Mouse (Mus musculus) cerebral cortex, adult 2 months (tissue): ENCODE measurements around the gene Slc52a3.

ENCODE experiments used
- WGBS: fragments of 180-500 bp; shearing (Covaris S2); methylation state at CpG from one replicate; pipeline ENCODE4 v1.1.7; 2018; 5-methylcytosine and 5-hydroxymethylcytosine counted together

Gene Slc52a3

GRCm38 (mm10) chr2:151999669-152000290 is 3.5 kb downstream of the Slc52a3 start:
- WGBS: 38% methylated on average over 20 of the region's 20 CpGs

- WGBS: 53% methylated on average over 3 of the region's 3 CpGs
Observed at GRCm38 (mm10) chr2:152000291-152000679, 4.0 kb downstream of the Slc52a3 start.

- whole genome bisulfite sequencing: 80% methylated on average over 6 of the region's 6 CpGs
Observed at GRCm38 (mm10) chr2:152000735-152001134, 4.4 kb downstream of the Slc52a3 start.

GRCm38 (mm10) chr2:152002529-152002928 is 6.2 kb downstream of the Slc52a3 start:
- 80% methylated on average over 6 of the region's 6 CpGs for WGBS

GRCm38 (mm10) chr2:152007783-152008182 is 11.5 kb downstream of the Slc52a3 start:
- WGBS: 67% methylated on average over 10 of the region's 10 CpGs

- WGBS: 90% methylated on average over 15 of the region's 15 CpGs
Observed at GRCm38 (mm10) chr2:152009061-152009779, 12.9 kb downstream of the Slc52a3 start.

- 89% methylated on average over 9 of the region's 9 CpGs for WGBS
Observed at GRCm38 (mm10) chr2:152010251-152010650, 13.9 kb downstream of the Slc52a3 start.

GRCm38 (mm10) chr2:152010661-152011060 is 14.3 kb downstream of the Slc52a3 start:
- 91% methylated on average over 7 of the region's 7 CpGs for WGBS

GRCm38 (mm10) chr2:152011724-152012123 is 15.4 kb downstream of the Slc52a3 start:
- 70% methylated on average over 2 of the region's 2 CpGs for WGBS

- WGBS: 75% methylated on average over 4 of the region's 4 CpGs
Observed at GRCm38 (mm10) chr2:152012222-152012621, 15.9 kb downstream of the Slc52a3 start.

GRCm38 (mm10) chr2:152012701-152013100 is 16.4 kb downstream of the Slc52a3 start:
- WGBS: 75% methylated on average over 2 of the region's 2 CpGs

- 27% methylated on average over 4 of the region's 4 CpGs for WGBS
Observed at GRCm38 (mm10) chr2:152015997-152016396, 19.7 kb downstream of the Slc52a3 start.

- 49% methylated on average over 9 of the region's 9 CpGs for WGBS
Observed at GRCm38 (mm10) chr2:152016666-152017065, 20.4 kb downstream of the Slc52a3 start.

GRCm38 (mm10) chr2:152020255-152020654 is 23.9 kb downstream of the Slc52a3 start:
- WGBS: 29% methylated on average over 6 of the region's 6 CpGs

GRCm38 (mm10) chr2:152024883-152025422 is 28.6 kb downstream of the Slc52a3 start:
- 79% methylated on average over 11 of the region's 11 CpGs for WGBS

- WGBS: 2% methylated on average over 54 of the region's 54 CpGs
Observed at GRCm38 (mm10) chr2:152029252-152030082, 33.2 kb downstream of the Slc52a3 start.

GRCm38 (mm10) chr2:152030986-152031385 is 34.7 kb downstream of the Slc52a3 start:
- WGBS: 87% methylated on average over 5 of the region's 5 CpGs

- 30% methylated on average over 25 of the region's 25 CpGs for WGBS
Observed at GRCm38 (mm10) chr2:152047116-152048002, 51.0 kb downstream of the Slc52a3 start.

GRCm38 (mm10) chr2:152048003-152048980 is 52.0 kb downstream of the Slc52a3 start:
- 1% methylated on average over 64 of the region's 82 CpGs for WGBS

GRCm38 (mm10) chr2:152048981-152049441 is 52.7 kb downstream of the Slc52a3 start:
- WGBS: 6% methylated on average over 24 of the region's 24 CpGs
